Mouse (Mus musculus) heart, embryonic 13.5 days (tissue): ENCODE results near the gene Cntnap1. TPM values are rescaled to one million over a fixed set of nuclear protein-coding genes. Genes with fewer than 3 reads are reported as not detected.

ENCODE experiments used
- microRNA-seq: library from miRNA; unstranded; fragments of <30 nt; microRNA quantifications from one replicate; pipeline ENCODE4, GENCODE M21; 2016
- polyA plus RNA-seq: library from polyadenylated mRNA; unstranded; fragments of >200 nt; fragmentation: Nextera tagmentation; extraction: Ambion mirVana; gene quantifications from 2 replicates; pipeline ENCODE4 v1.2.1, GENCODE M21; 2015

Gene Cntnap1
- polyA plus RNA-seq, 1 experiment from 2014 or later, result 0.55 TPM

Small RNA genes within 50 kb of the gene (microRNA-seq; reads per million reads assigned to microRNA genes)
- not detected for gene Gm27626

Other genes with a start within 250 kb of the Cntnap1 start
- 41.8 and 42.9 TPM in 2 replicates for gene Stat3, start 231.0 kb upstream of the Cntnap1 start, polyA plus RNA-seq
- gene Cavin1, start 199.6 kb upstream of the Cntnap1 start, polyA plus RNA-seq, result 348 and 370 TPM in 2 replicates
- gene Atp6v0a1, start 161.1 kb upstream of the Cntnap1 start, polyA plus RNA-seq, result 54.9 and 58.1 TPM in 2 replicates
- gene Naglu, start 100.5 kb upstream of the Cntnap1 start, polyA plus RNA-seq, result 13.5 and 13.7 TPM in 2 replicates
- gene Hsd17b1, start 92.1 kb upstream of the Cntnap1 start, polyA plus RNA-seq, result 0.14 and 0.17 TPM in 2 replicates
- 26.8 and 28.4 TPM in 2 replicates for gene Coasy, start 88.0 kb upstream of the Cntnap1 start, polyA plus RNA-seq
- 36.3 and 41.6 TPM in 2 replicates for gene Mlx, start 83.2 kb upstream of the Cntnap1 start, polyA plus RNA-seq
- 21.4 and 26.6 TPM in 2 replicates for gene Psmc3ip, start 75.1 kb upstream of the Cntnap1 start, polyA plus RNA-seq
- gene Retreg3, start 50.6 kb upstream of the Cntnap1 start, polyA plus RNA-seq, result 12.0 and 14.1 TPM in 2 replicates
- gene Tubg1, start 50.6 kb upstream of the Cntnap1 start, polyA plus RNA-seq, result 77.2 and 83.0 TPM in 2 replicates
- 3.1 and 4.3 TPM in 2 replicates for gene Tubg2, start 14.6 kb upstream of the Cntnap1 start, polyA plus RNA-seq
- gene Plekhh3, start 828 bp downstream of the Cntnap1 start, polyA plus RNA-seq, result 7.6 and 8.5 TPM in 2 replicates
- 0.19 and 0.33 TPM in 2 replicates for gene Ccr10, start 4.9 kb downstream of the Cntnap1 start, polyA plus RNA-seq
- 11.6 and 11.7 TPM in 2 replicates for gene Ezh1, start 55.9 kb downstream of the Cntnap1 start, polyA plus RNA-seq
- gene Ramp2, start 75.5 kb downstream of the Cntnap1 start, polyA plus RNA-seq, result 210 and 234 TPM in 2 replicates
- gene Vps25, start 83.2 kb downstream of the Cntnap1 start, polyA plus RNA-seq, result 98.8 and 111 TPM in 2 replicates
- 7.6 and 8.0 TPM in 2 replicates for gene Wnk4, start 90.0 kb downstream of the Cntnap1 start, polyA plus RNA-seq
- 0.48 and 0.65 TPM in 2 replicates for gene Cntd1, start 108.5 kb downstream of the Cntnap1 start, polyA plus RNA-seq
- gene Coa3, start 108.6 kb downstream of the Cntnap1 start, polyA plus RNA-seq, result 165 and 171 TPM in 2 replicates
- 128 and 130 TPM in 2 replicates for gene Becn1, start 131.8 kb downstream of the Cntnap1 start, polyA plus RNA-seq
- 99.0 and 105 TPM in 2 replicates for gene Psme3, start 145.7 kb downstream of the Cntnap1 start, polyA plus RNA-seq
- gene Aoc2, start 154.5 kb downstream of the Cntnap1 start, polyA plus RNA-seq, result 0.70 and 0.75 TPM in 2 replicates
- gene Aoc3, start 160.1 kb downstream of the Cntnap1 start, polyA plus RNA-seq, result 0.28 and 0.32 TPM in 2 replicates
- not detected in 2 replicates for gene G6pc, start 197.0 kb downstream of the Cntnap1 start, polyA plus RNA-seq
- gene Aarsd1, start 247.1 kb downstream of the Cntnap1 start, polyA plus RNA-seq, result 35.4 and 45.9 TPM in 2 replicates